Comparison of ENCODE assay signal across 23 mouse cellular contexts in genomic region chr2:105379682-105380081, GRCm38 (mm10).
"Had no signal": no experiment of that assay in that cellular context is flagged by ENCODE, and none has a peak within 500 bp of the region (broad histone marks: within the 10 kb centered on the region; RNA-seq: fewer than 3 reads in every experiment).

No protein-coding gene starts in this region.

- H3K27me3 ChIP-seq: heart, embryonic 13.5 days; heart, embryonic 15.5 days; hindbrain, embryonic 13.5 days; hindbrain, embryonic 15.5 days; kidney, embryonic 15.5 days; limb, embryonic 13.5 days had no signal

- H3K9me3 ChIP-seq: heart, embryonic 13.5 days; heart, embryonic 15.5 days; hindbrain, embryonic 13.5 days; hindbrain, embryonic 15.5 days; kidney, embryonic 15.5 days; limb, embryonic 13.5 days had no signal

- H3K27ac ChIP-seq: heart, adult 2 months; heart, embryonic 13.5 days; heart, embryonic 15.5 days; hindbrain, embryonic 13.5 days; hindbrain, embryonic 15.5 days; hindbrain, postnatal 0 days; kidney, embryonic 15.5 days; kidney, postnatal 0 days; limb, embryonic 13.5 days had no signal

- ATAC-seq: hindbrain, postnatal 0 days; intestine, embryonic 16.5 days had no signal

- H3K9ac ChIP-seq: heart, embryonic 13.5 days; heart, embryonic 15.5 days; hindbrain, embryonic 13.5 days; hindbrain, embryonic 15.5 days; kidney, embryonic 15.5 days; limb, embryonic 13.5 days had no signal

- H3K36me3 ChIP-seq: heart, embryonic 15.5 days; hindbrain, embryonic 13.5 days; hindbrain, embryonic 15.5 days had no signal

- H3K4me2 ChIP-seq: heart, embryonic 11.5 days; heart, embryonic 13.5 days; heart, embryonic 15.5 days; hindbrain, embryonic 13.5 days; hindbrain, embryonic 15.5 days; kidney, embryonic 15.5 days; limb, embryonic 13.5 days had no signal

- H3K4me3 ChIP-seq: heart, adult 2 months; heart, embryonic 13.5 days; heart, embryonic 15.5 days; hindbrain, embryonic 13.5 days; hindbrain, embryonic 15.5 days; kidney, embryonic 15.5 days; limb, embryonic 13.5 days had no signal

- H3K4me1 ChIP-seq: heart, embryonic 13.5 days; heart, embryonic 15.5 days; hindbrain, embryonic 13.5 days; hindbrain, embryonic 15.5 days; kidney, embryonic 15.5 days; limb, embryonic 13.5 days had no signal

- DNase-seq: gastrocnemius, postnatal 14 days; gastrocnemius, postnatal 36 days; heart, adult 2 months; heart, postnatal 14 days; heart, postnatal 36 days; kidney, adult 11 months; kidney, adult 2 months; kidney, adult 9 months; kidney, postnatal 14 days; kidney, postnatal 36 days; layer of hippocampus, adult 9-11 months; layer of hippocampus, postnatal 36 days; left cerebral cortex, postnatal 4 days had no signal
